Mouse (Mus musculus): Measurements from ENCODE around the gene Epha6. TPM values are rescaled to one million over a fixed set of nuclear protein-coding genes. Genes with fewer than 3 reads are reported as not detected.

The Epha6 gene
- total and polyA plus RNA-seq, 3 experiments, result 0.04 TPM; not detected in 2

- no peak for DNase-seq
- intact Hi-C loops (cut with DNase I), result no loop called here
- 73% methylated on average over 7 of the region's 7 CpGs for WGBS
- Histone ChIP-seq H3K4me3 (no peak overlapping the region), H3K9ac (ENCODE audit: low read depth, low read length) (no peak overlapping the region), H3K36me3 (ENCODE audit: control insufficient read depth, insufficient read depth, low read length) (no peaks in the 10 kb centered on the region), H3K4me1 (ENCODE audit: control insufficient read depth, insufficient read depth, low read length) (no peaks in the 10 kb centered on the region), H3K27ac (no peak overlapping the region), H3K27me3 (ENCODE audit: control insufficient read depth, insufficient read depth, low read length) (no peaks in the 10 kb centered on the region), H3K79me2 (replicated peaks; ENCODE audit: control insufficient read depth, insufficient read depth, low read length) (no peaks in the 10 kb centered on the region)
- TF ChIP-seq CTCF (IDR thresholded peaks at IDR 0.05) (no peak), POLR2A (IDR thresholded peaks at IDR 0.05; ENCODE audit: insufficient read depth, low read depth, low read length) (no peak), EP300 (IDR thresholded peaks at IDR 0.05; ENCODE audit: insufficient read depth, low read depth, low read length) (no peak)
Measured at GRCm38 (mm10) chr16:60258151-60258635, 347.1 kb downstream of the Epha6 start.

DNA sequence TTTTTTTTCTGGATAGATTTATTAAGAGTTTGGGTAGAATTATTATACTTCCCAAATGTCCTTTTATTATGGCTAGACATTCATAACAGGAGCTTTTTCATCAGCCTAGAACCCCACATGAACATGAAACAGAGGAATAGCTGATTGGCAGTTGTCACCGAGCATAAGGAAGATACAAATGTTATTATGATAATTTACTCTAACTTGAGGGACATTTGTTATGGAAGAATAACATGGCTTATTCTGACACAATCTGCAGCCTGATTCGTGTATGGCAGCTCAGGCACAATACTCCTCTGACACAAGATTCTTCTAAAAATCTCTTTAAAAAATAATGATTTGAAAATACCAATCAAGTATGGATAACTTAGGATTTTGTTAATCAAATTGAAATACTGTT is 347.7 kb downstream of the Epha6 start:
- Histone ChIP-seq H3K79me2 (replicated peaks; ENCODE audit: control insufficient read depth, insufficient read depth, low read length) (no peaks in the 10 kb centered on the region), H3K36me3 (ENCODE audit: control insufficient read depth, insufficient read depth, low read length) (no peaks in the 10 kb centered on the region), H3K4me1 (ENCODE audit: control insufficient read depth, insufficient read depth, low read length) (no peaks in the 10 kb centered on the region), H3K27me3 (ENCODE audit: control insufficient read depth, insufficient read depth, low read length) (no peaks in the 10 kb centered on the region), H3K27ac (no peak overlapping the region), H3K9ac (ENCODE audit: low read depth, low read length) (no peak overlapping the region), H3K4me3 (no peak overlapping the region)
- 59% methylated on average over 2 of the region's 2 CpGs for WGBS
- no peak for TF ChIP-seq EP300 (IDR thresholded peaks at IDR 0.05; ENCODE audit: insufficient read depth, low read depth, low read length)
- TF ChIP-seq CTCF (IDR thresholded peaks at IDR 0.05), result no peak
- TF ChIP-seq POLR2A (IDR thresholded peaks at IDR 0.05; ENCODE audit: insufficient read depth, low read depth, low read length), result no peak
- no peak for DNase-seq
- intact Hi-C loops (cut with DNase I), result no loop called here

- no peaks in the 10 kb centered on the region for H3K4me1 ChIP-seq (ENCODE audit: control insufficient read depth, insufficient read depth, low read length)
- no peak for DNase-seq
- TF ChIP-seq CTCF (IDR thresholded peaks at IDR 0.05), result no peak
- TF ChIP-seq POLR2A (IDR thresholded peaks at IDR 0.05; ENCODE audit: insufficient read depth, low read depth, low read length), result no peak
- no peak for TF ChIP-seq EP300 (IDR thresholded peaks at IDR 0.05; ENCODE audit: insufficient read depth, low read depth, low read length)
- no peak overlapping the region for H3K9ac ChIP-seq (ENCODE audit: low read depth, low read length)
- intact Hi-C loops (cut with DNase I), result no loop called here
- 55% methylated on average over 4 of the region's 4 CpGs for WGBS
- no peak overlapping the region for H3K27ac ChIP-seq
- no peaks in the 10 kb centered on the region for H3K79me2 ChIP-seq (replicated peaks; ENCODE audit: control insufficient read depth, insufficient read depth, low read length)
- H3K4me3 ChIP-seq, result no peak overlapping the region
- H3K27me3 ChIP-seq (ENCODE audit: control insufficient read depth, insufficient read depth, low read length), result no peaks in the 10 kb centered on the region
- H3K36me3 ChIP-seq (ENCODE audit: control insufficient read depth, insufficient read depth, low read length), result no peaks in the 10 kb centered on the region
Measured at GRCm38 (mm10) chr16:60257044-60257443, 348.3 kb downstream of the Epha6 start.

GRCm38 (mm10) chr16:60239356-60240190 is 365.8 kb downstream of the Epha6 start:
- no peak overlapping the region for H3K4me3 ChIP-seq
- no peak overlapping the region for H3K9ac ChIP-seq (ENCODE audit: low read depth, low read length)
- H3K79me2 ChIP-seq (replicated peaks; ENCODE audit: control insufficient read depth, insufficient read depth, low read length), result no peaks in the 10 kb centered on the region
- H3K4me1 ChIP-seq (ENCODE audit: control insufficient read depth, insufficient read depth, low read length), result no peaks in the 10 kb centered on the region
- no peaks in the 10 kb centered on the region for H3K27me3 ChIP-seq (ENCODE audit: control insufficient read depth, insufficient read depth, low read length)
- 56% methylated on average over 2 of the region's 2 CpGs for WGBS
- TF ChIP-seq EP300 (IDR thresholded peaks at IDR 0.05; ENCODE audit: insufficient read depth, low read depth, low read length) (no peak), POLR2A (IDR thresholded peaks at IDR 0.05; ENCODE audit: insufficient read depth, low read depth, low read length) (no peak), CTCF (IDR thresholded peaks at IDR 0.05) (no peak)
- DNase-seq, result no peak
- H3K27ac ChIP-seq, result no peak overlapping the region
- H3K36me3 ChIP-seq (ENCODE audit: control insufficient read depth, insufficient read depth, low read length), result no peaks in the 10 kb centered on the region
- intact Hi-C loops (cut with DNase I), result no loop called here

GRCm38 (mm10) chr16:60233985-60234766 is 371.2 kb downstream of the Epha6 start:
- no peak overlapping the region for H3K9ac ChIP-seq (ENCODE audit: low read depth, low read length)
- 81% methylated on average over 5 of the region's 5 CpGs for WGBS
- no peak overlapping the region for H3K4me3 ChIP-seq
- no peaks in the 10 kb centered on the region for H3K4me1 ChIP-seq (ENCODE audit: control insufficient read depth, insufficient read depth, low read length)
- TF ChIP-seq EP300 (IDR thresholded peaks at IDR 0.05; ENCODE audit: insufficient read depth, low read depth, low read length) (no peak), CTCF (IDR thresholded peaks at IDR 0.05) (no peak), POLR2A (IDR thresholded peaks at IDR 0.05; ENCODE audit: insufficient read depth, low read depth, low read length) (no peak)
- no peaks in the 10 kb centered on the region for H3K36me3 ChIP-seq (ENCODE audit: control insufficient read depth, insufficient read depth, low read length)
- no peak for DNase-seq
- H3K79me2 ChIP-seq (replicated peaks; ENCODE audit: control insufficient read depth, insufficient read depth, low read length), result no peaks in the 10 kb centered on the region
- no peaks in the 10 kb centered on the region for H3K27me3 ChIP-seq (ENCODE audit: control insufficient read depth, insufficient read depth, low read length)
- no peak overlapping the region for H3K27ac ChIP-seq
- intact Hi-C loops (cut with DNase I), result no loop called here
